Comparison of ENCODE assay signal across 9 mouse cellular contexts in the genomic region with DNA sequence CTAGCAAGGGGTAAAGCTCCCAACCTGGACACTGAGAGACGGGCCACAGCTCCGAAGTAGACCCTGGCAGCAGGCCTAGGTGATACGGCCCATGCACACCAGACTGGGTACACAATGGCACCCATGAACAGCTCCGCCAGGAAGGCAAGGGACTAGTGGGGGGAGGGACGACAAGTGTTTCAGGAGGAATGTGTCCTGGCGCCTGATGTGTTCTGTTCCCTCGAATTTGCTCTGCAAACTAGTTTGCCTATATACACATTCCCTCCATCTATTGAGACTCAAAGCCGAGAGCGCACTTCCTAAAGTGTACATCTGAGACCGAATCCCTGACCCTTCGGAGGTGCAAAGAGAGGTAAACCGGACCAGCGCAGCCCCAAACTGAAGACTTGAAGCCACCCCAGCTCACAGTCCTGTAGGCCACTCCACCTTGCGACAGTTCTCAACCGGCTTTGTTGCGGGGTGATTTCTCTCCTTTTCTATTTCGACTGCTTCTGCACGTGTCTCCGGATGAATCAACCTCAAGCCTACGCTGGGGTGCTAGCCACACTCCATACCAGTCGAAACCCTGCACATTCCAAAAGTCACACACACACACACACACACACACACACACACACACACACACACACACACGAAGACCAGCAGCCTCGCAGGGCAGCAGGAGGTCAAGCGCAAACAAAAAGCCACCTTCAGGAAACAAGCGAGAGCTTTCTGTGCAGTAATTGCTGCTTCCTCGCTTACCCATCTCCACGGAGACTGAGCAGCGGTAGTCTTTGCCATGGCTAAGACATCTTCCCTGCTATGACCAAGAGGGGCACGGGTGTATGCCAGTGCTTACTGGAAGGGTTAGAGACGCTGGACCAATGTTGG. TPM values are rescaled to one million over a fixed set of nuclear protein-coding genes. Genes with fewer than 3 reads are reported as not detected.
A peak's percentile ranks its signal among the peaks of the same experiment; 100 is the strongest.
DNase-seq lines count a peak whose midpoint lies in the region; ATAC-seq lines count a peak whose summit lies in the region.
"Had no signal": no experiment of that assay in that cellular context is flagged by ENCODE, and none has a peak within 500 bp of the region (broad histone marks: within the 10 kb centered on the region; RNA-seq: fewer than 3 reads in every experiment).

No protein-coding gene starts in this region.

- no peak overlapping the region for H3K27ac ChIP-seq in intestine, embryonic 14.5 days (ENCODE audit: low read depth)
- H3K27ac ChIP-seq in neural tube, embryonic 15.5 days (replicated peaks): peak overlapping the region; percentile 84
- H3K27ac ChIP-seq: liver, embryonic 15.5 days had no signal

- no peaks in the 10 kb centered on the region for H3K36me3 ChIP-seq in intestine, embryonic 14.5 days (ENCODE audit: control insufficient read depth, insufficient read depth, low read length)
- no peaks in the 10 kb centered on the region for H3K36me3 ChIP-seq in neural tube, embryonic 15.5 days
- H3K36me3 ChIP-seq: liver, embryonic 15.5 days had no signal

- H3K4me2 ChIP-seq in intestine, embryonic 14.5 days (ENCODE audit: low read length): peak overlapping the region; percentile 92
- peak overlapping the region; percentile 87 for H3K4me2 ChIP-seq in neural tube, embryonic 15.5 days
- H3K4me2 ChIP-seq: liver, embryonic 15.5 days had no signal

- no peak overlapping the region for H3K9ac ChIP-seq in intestine, embryonic 14.5 days (ENCODE audit: low read length)
- peak overlapping the region; percentile 81 for H3K9ac ChIP-seq in neural tube, embryonic 15.5 days (replicated peaks)
- H3K9ac ChIP-seq: liver, embryonic 15.5 days had no signal

- H3K4me3 ChIP-seq in intestine, embryonic 14.5 days (ENCODE audit: low read depth, low read length): peak overlapping the region; percentile 55
- H3K4me3 ChIP-seq in neural tube, embryonic 15.5 days (replicated peaks): peak overlapping the region; percentile 76
- H3K4me3 ChIP-seq: liver, embryonic 15.5 days had no signal

- WGBS in intestine, embryonic 14.5 days: 4% methylated on average over 30 of the region's 30 CpGs
- WGBS in neural tube, embryonic 15.5 days: 2% methylated on average over 30 of the region's 30 CpGs

- ATAC-seq in intestine, embryonic 14.5 days (replicated peaks; ENCODE audit: low FRiP score, low TSS enrichment, low read depth): no peak
- no peak for ATAC-seq in neural tube, embryonic 15.5 days (ENCODE audit: low FRiP score)

- no peaks in the 10 kb centered on the region for H3K9me3 ChIP-seq in intestine, embryonic 14.5 days (ENCODE audit: control insufficient read depth, low read length)
- no peaks in the 10 kb centered on the region for H3K9me3 ChIP-seq in neural tube, embryonic 15.5 days (replicated peaks)
- H3K9me3 ChIP-seq: liver, embryonic 15.5 days had no signal

- H3K4me1 ChIP-seq in intestine, embryonic 14.5 days (replicated peaks; ENCODE audit: control insufficient read depth, insufficient read depth, low read length): peaks cover 9% of the 10 kb centered on the region; the same call in 1 of the 2 replicates
- H3K4me1 ChIP-seq in neural tube, embryonic 15.5 days: peaks cover 39% of the 10 kb centered on the region
- H3K4me1 ChIP-seq: liver, embryonic 15.5 days had no signal

- peak; percentile 56 for DNase-seq in cerebellum, adult 11-12 months
- no peak for DNase-seq in cerebellum, adult 11 months
- peak; percentile 31 to 50 for DNase-seq in right cerebral cortex, postnatal 10 days (ENCODE audit: low spot score in 2 of 2)
- DNase-seq in right cerebral cortex, postnatal 4 days: no peak
- DNase-seq in intestine, embryonic 14.5 days (ENCODE audit: low spot score): no peak
- DNase-seq in spleen, postnatal 4 days (ENCODE audit: low spot score in 2 of 2): no peak
- no peak for DNase-seq in layer of hippocampus, postnatal 36 days

- H3K27me3 ChIP-seq in intestine, embryonic 14.5 days (replicated peaks; ENCODE audit: control insufficient read depth, insufficient read depth, low read length): peaks cover 85% of the 10 kb centered on the region
- H3K27me3 ChIP-seq in neural tube, embryonic 15.5 days (replicated peaks): peaks cover 36% of the 10 kb centered on the region

RNA-seq across cellular contexts. Expression of a gene that starts 2.1 kb away (rescaled TPM):
- 12.5 and 12.8 TPM in 2 replicates for polyA plus RNA-seq in intestine, embryonic 14.5 days (2014; fragmentation: Nextera tagmentation; extraction: Ambion mirVana)
- polyA plus RNA-seq in neural tube, embryonic 15.5 days (2015; fragmentation: Nextera tagmentation; extraction: Ambion mirVana): 33.0 and 38.8 TPM in 2 replicates
- 10 to 100 TPM; 25.8 to 26.6 TPM for total RNA-seq in layer of hippocampus, postnatal 36 days (2021)

Comparison
In these comparisons a context has a peak if more than half of its experiments do, and no peak if none do; other contexts are left out.
1. DNase-seq: peak in cerebellum, adult 11-12 months (single experiment) and right cerebral cortex, postnatal 10 days (2 of 2); none in cerebellum, adult 11 months (single experiment), right cerebral cortex, postnatal 4 days (single experiment), intestine, embryonic 14.5 days (single experiment), spleen, postnatal 4 days (0 of 2) and layer of hippocampus, postnatal 36 days (0 of 2).